Comparison of ENCODE assay signal across 8 mouse cellular contexts in the genomic region with DNA sequence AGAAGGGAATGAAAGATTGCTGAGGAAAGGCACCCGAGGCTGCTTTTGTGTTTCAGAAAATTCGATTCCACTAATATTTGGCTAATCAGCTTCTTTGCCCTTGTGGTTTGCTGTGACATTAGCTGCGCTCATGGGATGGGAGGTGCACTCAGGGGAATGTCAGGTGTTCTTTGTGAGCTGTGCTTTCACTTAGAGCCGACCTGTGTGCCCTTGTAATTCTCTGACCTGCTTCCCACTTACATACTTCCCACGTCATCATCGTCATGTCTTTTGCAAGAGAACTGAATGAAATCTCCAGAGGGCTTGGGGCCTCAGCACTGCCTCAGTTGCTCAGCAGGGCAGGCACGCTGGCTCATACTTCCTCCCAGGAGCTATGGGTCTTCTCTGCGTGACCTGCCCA. TPM values are rescaled to one million over a fixed set of nuclear protein-coding genes. Genes with fewer than 3 reads are reported as not detected.
A peak's percentile ranks its signal among the peaks of the same experiment; 100 is the strongest.
DNase-seq lines count a peak whose midpoint lies in the region; ATAC-seq and TF ChIP-seq lines count a peak whose summit lies in the region.
"Had no signal": no experiment of that assay in that cellular context is flagged by ENCODE, and none has a peak within 500 bp of the region (broad histone marks: within the 10 kb centered on the region; RNA-seq: fewer than 3 reads in every experiment).

No protein-coding gene starts in this region.

- no peaks in the 10 kb centered on the region for H3K9me3 ChIP-seq in forebrain, embryonic 14.5 days (replicated peaks; ENCODE audit: control insufficient read depth, low read length)
- H3K9me3 ChIP-seq in intestine, postnatal 0 days (ENCODE audit: control insufficient read depth): no peaks in the 10 kb centered on the region
- no peaks in the 10 kb centered on the region for H3K9me3 ChIP-seq in neural tube, embryonic 14.5 days (ENCODE audit: control insufficient read depth, low read length)

- DNase-seq in layer of hippocampus, adult 2 months (ENCODE audit: low spot score in 2 of 2): no peak
- DNase-seq in layer of hippocampus, postnatal 36 days: no peak
- DNase-seq in forebrain, embryonic 14.5 days (ENCODE audit: low spot score): no peak
- DNase-seq in thymus, adult 18-20 months: no peak
- DNase-seq: thymus, postnatal 14 days had no signal

- peaks cover 29% of the 10 kb centered on the region for H3K4me1 ChIP-seq in forebrain, embryonic 14.5 days (ENCODE audit: control insufficient read depth, insufficient read depth, low read length)
- 0 out of 2 replicates have a peak, but pooled peaks cover 5% of the 10 kb centered on the region for H3K4me1 ChIP-seq in intestine, postnatal 0 days (replicated peaks; ENCODE audit: control insufficient read depth, insufficient read depth, low read length)
- H3K4me1 ChIP-seq in neural tube, embryonic 14.5 days (ENCODE audit: control insufficient read depth, insufficient read depth, low read length): peaks cover 26% of the 10 kb centered on the region

- H3K36me3 ChIP-seq in forebrain, embryonic 14.5 days (ENCODE audit: control insufficient read depth, insufficient read depth, low read length): peaks cover 37% of the 10 kb centered on the region
- H3K36me3 ChIP-seq in intestine, postnatal 0 days (ENCODE audit: control insufficient read depth, insufficient read depth): peaks cover 16% of the 10 kb centered on the region; the same call in 1 of the 2 replicates
- peaks cover 14% of the 10 kb centered on the region for H3K36me3 ChIP-seq in neural tube, embryonic 14.5 days (ENCODE audit: control insufficient read depth, insufficient read depth, low read length)

- H3K27me3 ChIP-seq in forebrain, embryonic 14.5 days (replicated peaks; ENCODE audit: control insufficient read depth, insufficient read depth, low read length): no peaks in the 10 kb centered on the region
- H3K27me3 ChIP-seq in intestine, postnatal 0 days (replicated peaks; ENCODE audit: control insufficient read depth, insufficient read depth, low read length): no peaks in the 10 kb centered on the region
- no peaks in the 10 kb centered on the region for H3K27me3 ChIP-seq in neural tube, embryonic 14.5 days (ENCODE audit: control insufficient read depth, insufficient read depth, low read length)

- peak overlapping the region; percentile 100 for H3K27ac ChIP-seq in layer of hippocampus, adult 2 months
- H3K27ac ChIP-seq in forebrain, embryonic 14.5 days (ENCODE audit: low read depth, low read length): no peak overlapping the region
- no peak overlapping the region for H3K27ac ChIP-seq in intestine, postnatal 0 days (ENCODE audit: low read depth, low read length)
- H3K27ac ChIP-seq in neural tube, embryonic 14.5 days (ENCODE audit: low read depth, low read length): no peak overlapping the region; the same call in 1 of the 2 replicates

- H3K4me2 ChIP-seq in forebrain, embryonic 14.5 days (ENCODE audit: low read length): peak overlapping the region; percentile 78
- peak overlapping the region; percentile 95; the same call in 1 of the 2 replicates for H3K4me2 ChIP-seq in intestine, postnatal 0 days (replicated peaks; ENCODE audit: low read depth)
- peak overlapping the region; percentile 92 for H3K4me2 ChIP-seq in neural tube, embryonic 14.5 days (ENCODE audit: low read depth, low read length)

- no peak for ATAC-seq in forebrain, embryonic 14.5 days
- no peak for ATAC-seq in intestine, postnatal 0 days
- no peak for ATAC-seq in neural tube, embryonic 14.5 days (ENCODE audit: low read depth)
- ATAC-seq in frontal cortex, adult (ENCODE audit: low TSS enrichment): no peak

- peak overlapping the region; percentile 82 for H3K4me3 ChIP-seq in layer of hippocampus, adult 2 months
- H3K4me3 ChIP-seq in forebrain, embryonic 14.5 days (ENCODE audit: low read depth, low read length): peak overlapping the region; percentile 91; the same call in 1 of the 2 replicates
- no peak overlapping the region for H3K4me3 ChIP-seq in intestine, postnatal 0 days (ENCODE audit: low read depth, low read length)
- peak overlapping the region; percentile 93; the same call in 1 of the 2 replicates for H3K4me3 ChIP-seq in neural tube, embryonic 14.5 days (ENCODE audit: low read depth, low read length)

- TF ChIP-seq CTCF in layer of hippocampus, adult 2 months (conservative IDR thresholded peaks at IDR 0.05): no peak
- no peak for TF ChIP-seq CTCF in intestine, postnatal 0 days (IDR thresholded peaks at IDR 0.05; ENCODE audit: low read depth)

- 75% methylated on average over 8 of the region's 8 CpGs for WGBS in forebrain, embryonic 14.5 days
- WGBS in intestine, postnatal 0 days: 46% methylated on average over 8 of the region's 8 CpGs
- 62% methylated on average over 8 of the region's 8 CpGs for WGBS in neural tube, embryonic 14.5 days

- no peak overlapping the region for H3K9ac ChIP-seq in forebrain, embryonic 14.5 days (ENCODE audit: low read length)
- H3K9ac ChIP-seq in intestine, postnatal 0 days (ENCODE audit: low read depth, low read length): no peak overlapping the region
- 0 out of 2 replicates have a peak overlapping the region, but pooled peaks have one; percentile 8 for H3K9ac ChIP-seq in neural tube, embryonic 14.5 days (replicated peaks; ENCODE audit: low read depth, low read length)

RNA-seq across cellular contexts. Expression of a gene that starts 4.0 kb away (rescaled TPM):
- 100 to 1,000 TPM; 522 to 554 TPM for total RNA-seq in layer of hippocampus, adult 2 months (2021)
- total RNA-seq in layer of hippocampus, postnatal 36 days (2021): 100 to 1,000 TPM; 533 to 590 TPM
- polyA plus RNA-seq in forebrain, embryonic 14.5 days (2014; fragmentation: Nextera tagmentation; extraction: Ambion mirVana): 504 and 551 TPM in 2 replicates
- 180 and 188 TPM in 2 replicates for polyA plus RNA-seq in intestine, postnatal 0 days (2015; fragmentation: Nextera tagmentation; extraction: Ambion mirVana)
- polyA plus RNA-seq in neural tube, embryonic 14.5 days (2014; fragmentation: Nextera tagmentation; extraction: Ambion mirVana): 506 and 594 TPM in 2 replicates

RNA-seq across cellular contexts. Expression of a gene that starts 41.4 kb away (rescaled TPM):
- total RNA-seq in layer of hippocampus, adult 2 months (2021): 10 to 100 TPM; 21.6 to 22.2 TPM
- total RNA-seq in layer of hippocampus, postnatal 36 days (2021): 10 to 100 TPM; 22.4 to 23.5 TPM
- 5.7 and 6.9 TPM in 2 replicates for polyA plus RNA-seq in forebrain, embryonic 14.5 days (2014; fragmentation: Nextera tagmentation; extraction: Ambion mirVana)
- 28.2 and 30.4 TPM in 2 replicates for polyA plus RNA-seq in intestine, postnatal 0 days (2015; fragmentation: Nextera tagmentation; extraction: Ambion mirVana)
- polyA plus RNA-seq in neural tube, embryonic 14.5 days (2014; fragmentation: Nextera tagmentation; extraction: Ambion mirVana): 9.6 and 13.2 TPM in 2 replicates
